Mouse (Mus musculus) cerebellum, adult 2 months (tissue): ENCODE measurements at regions not wholly inside any gene's neighbourhood (a gene's known extent, or its start where the extent isn't known, plus 50 kb on each side); places are given as distances from the start of the nearest gene placed in this dataset.

Experiments used
- CTCF ChIP-seq: fragments of 200-500 bp; IDR thresholded peaks from 2 replicates; pipeline ENCODE4 v1.5.1; 2011; ENCODE audit warnings: low read depth, mild to moderate bottlenecking, control low read depth, low read length, moderate library complexity, borderline replicate concordance; ENCODE audit not compliant: insufficient read depth
- POLR2A ChIP-seq: fragments of 200-500 bp; IDR thresholded peaks from 2 replicates; pipeline ENCODE4 v1.6.1; 2011; ENCODE audit warnings: low read length, control low read depth, borderline replicate concordance; ENCODE audit not compliant: insufficient read depth

- TF ChIP-seq CTCF (no peak), POLR2A (no peak)
These were observed 104.1 kb downstream of the Mex3b start for GRCm38 (mm10) chr7:82971244-82971643.
